Mouse (Mus musculus) ES-Bruce4 (cell line): ENCODE data around the gene Eno2.

Source experiments
- CTCF ChIP-seq: IDR thresholded peaks from one replicate; pipeline ENCODE4 v1.8.1; 2011; ENCODE audit warnings: low read depth, low read length
- POLR2A ChIP-seq: IDR thresholded peaks from one replicate; pipeline ENCODE4 v1.8.1; 2011; ENCODE audit warnings: low read length; ENCODE audit not compliant: insufficient read depth

DNA sequence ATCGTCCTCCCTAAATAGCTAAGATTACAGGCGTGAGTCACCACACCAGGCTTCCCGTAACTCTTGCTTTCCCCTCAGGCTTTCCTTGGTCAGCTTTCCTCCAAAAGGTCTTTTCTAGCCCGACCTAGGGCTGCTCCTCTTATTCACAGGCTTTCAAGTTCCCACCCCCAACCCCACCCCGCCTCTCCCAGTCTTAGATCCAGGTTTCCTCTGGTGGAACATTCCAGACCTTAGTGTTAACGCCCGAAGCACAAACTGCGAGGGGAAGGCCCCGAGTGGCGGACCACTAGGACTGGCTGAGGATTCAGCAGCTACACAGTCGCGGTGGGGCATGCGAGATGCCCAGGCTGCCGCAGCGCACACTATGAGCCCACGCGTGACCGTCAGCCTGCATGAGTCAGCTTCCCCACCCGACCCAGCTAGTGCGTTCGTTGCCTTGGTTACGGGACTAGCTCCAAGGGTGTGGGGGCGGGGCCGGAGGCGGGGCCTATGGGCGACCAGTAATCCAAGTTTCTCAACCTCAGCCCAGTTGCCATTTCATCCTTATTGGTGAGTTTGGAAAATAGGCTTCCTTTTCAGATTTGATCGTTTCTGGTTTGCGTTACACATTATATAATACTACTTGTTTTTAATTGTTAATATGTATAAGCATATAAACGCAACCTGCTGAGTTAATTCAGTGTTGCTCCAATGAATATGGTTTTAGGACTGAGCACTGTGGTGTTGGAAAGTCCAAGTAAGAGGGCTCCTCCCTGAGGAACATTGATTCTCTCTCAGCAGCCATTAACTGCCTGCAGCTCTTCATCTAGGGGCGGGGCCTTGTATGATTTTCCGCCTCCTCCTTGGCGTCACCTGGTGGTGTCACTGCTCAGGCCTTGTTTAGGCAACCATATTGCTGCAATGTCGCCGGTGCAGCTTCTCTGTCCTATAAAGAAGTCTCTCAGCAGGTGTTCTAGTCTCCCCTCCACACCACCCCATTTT is 36.2 kb upstream of the Eno2 start:
- TF ChIP-seq POLR2A (peak; percentile 63), CTCF (peak; percentile 29)
